Mouse (Mus musculus) testis, postnatal 10 days (tissue): ENCODE measurements at regions not wholly inside any gene's neighbourhood (a gene's known extent, or its start where the extent isn't known, plus 50 kb on each side); places are given as distances from the start of the nearest gene placed in this dataset.
A peak's percentile ranks its signal among the peaks of the same experiment; 100 is the strongest.
"Not testable (repeated sequence)": the region's sequence is repeated elsewhere in the genome, so short reads cannot be mapped to it uniquely, and the experiment has no call there.

Experiments used
- DNase-seq: peaks from one replicate; pipeline ENCODE4 v3.0.0; 2021; ENCODE audit warnings: low spot score

DNA sequence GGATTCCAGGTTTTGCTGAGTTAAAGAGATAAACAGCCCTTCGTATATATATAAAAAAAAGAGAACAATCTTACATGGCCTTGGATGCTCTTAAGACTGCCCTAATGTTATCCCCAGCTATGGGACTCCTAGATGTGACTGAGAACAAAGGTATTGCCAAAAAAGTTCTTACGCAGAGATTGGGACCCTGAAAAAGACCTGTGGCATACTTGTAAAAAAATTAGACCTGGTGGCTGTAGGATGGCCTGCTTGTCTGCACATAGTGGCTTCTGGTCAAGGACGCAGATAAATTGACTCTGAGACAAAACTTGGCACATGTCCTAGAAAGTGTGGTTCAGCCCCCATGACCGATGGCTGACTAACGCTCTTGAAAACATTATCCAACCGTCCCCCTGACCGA, 283.1 kb downstream of the Mtrr start:
- not testable (repeated sequence) for DNase-seq

DNA sequence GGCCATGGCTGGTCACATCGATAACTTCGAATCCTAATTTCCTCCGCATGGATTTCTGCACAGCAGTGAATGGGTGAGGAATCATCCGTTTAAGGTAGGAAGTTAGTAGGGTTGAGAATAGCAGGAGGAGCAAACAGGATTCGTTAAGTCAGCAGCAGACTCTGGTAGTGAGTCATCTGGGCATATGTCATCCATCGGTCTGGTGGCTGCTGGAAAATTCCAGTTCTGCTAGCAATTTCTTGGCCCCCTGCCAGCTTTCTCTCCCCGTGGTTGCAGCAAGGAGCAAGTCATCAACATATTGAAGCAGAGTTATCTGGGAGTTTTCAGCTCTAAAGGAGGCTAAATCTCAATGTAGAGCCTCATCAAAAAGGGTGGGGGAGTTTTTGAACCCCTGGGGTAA, 323.7 kb downstream of the Mtrr start:
- peak; percentile 36 for DNase-seq
